Comparison of ENCODE assay signal across 9 mouse cellular contexts in genomic region chr5:37027701-37028100, GRCm38 (mm10). TPM values are rescaled to one million over a fixed set of nuclear protein-coding genes. Genes with fewer than 3 reads are reported as not detected.
DNase-seq lines count a peak whose midpoint lies in the region; ATAC-seq and TF ChIP-seq lines count a peak whose summit lies in the region.
"Had no signal": no experiment of that assay in that cellular context is flagged by ENCODE, and none has a peak within 500 bp of the region (broad histone marks: within the 10 kb centered on the region; RNA-seq: fewer than 3 reads in every experiment).

No protein-coding gene starts in this region.

- TF ChIP-seq CTCF in CH12.LX (conservative IDR thresholded peaks at IDR 0.05 in 1 of 2, IDR thresholded peaks at IDR 0.05 in 1 of 2; ENCODE audit: low read depth in 2 of 2, low read length in 2 of 2): no peak

- H3K4me1 ChIP-seq in heart, embryonic 11.5 days (ENCODE audit: control insufficient read depth, insufficient read depth, low read length): peaks cover 6% of the 10 kb centered on the region
- H3K4me1 ChIP-seq in CH12.LX (ENCODE audit: control insufficient read depth in 1 of 2, insufficient read depth in 2 of 2): no peaks in the 10 kb centered on the region
- peaks cover 22% of the 10 kb centered on the region for H3K4me1 ChIP-seq in forebrain, embryonic 16.5 days (replicated peaks; ENCODE audit: control insufficient read depth, insufficient read depth, low read length)
- peaks cover 7% of the 10 kb centered on the region for H3K4me1 ChIP-seq in liver, embryonic 15.5 days (replicated peaks)

- peak overlapping the region; percentile 99 for H3K4me2 ChIP-seq in heart, embryonic 11.5 days
- peak overlapping the region; percentile 19; the same call in 1 of the 2 replicates for H3K4me2 ChIP-seq in CH12.LX (ENCODE audit: insufficient read depth, low read depth, poor library complexity, severe bottlenecking)
- H3K4me2 ChIP-seq in forebrain, embryonic 16.5 days (ENCODE audit: low read length): peak overlapping the region; percentile 72
- H3K4me2 ChIP-seq in liver, embryonic 15.5 days: peak overlapping the region; percentile 68

- H3K36me3 ChIP-seq in heart, embryonic 11.5 days (ENCODE audit: control insufficient read depth, insufficient read depth, low read length): no peaks in the 10 kb centered on the region
- H3K36me3 ChIP-seq in CH12.LX (replicated peaks in 1 of 2; ENCODE audit: control insufficient read depth in 1 of 2, insufficient read depth in 1 of 2, low read length in 1 of 2): no peaks in the 10 kb centered on the region
- H3K36me3 ChIP-seq in forebrain, embryonic 16.5 days (ENCODE audit: control insufficient read depth, insufficient read depth): no peaks in the 10 kb centered on the region
- no peaks in the 10 kb centered on the region for H3K36me3 ChIP-seq in liver, embryonic 15.5 days (replicated peaks)

- H3K79me2 ChIP-seq in CH12.LX (replicated peaks; ENCODE audit: control insufficient read depth, extremely low read depth, insufficient read depth, poor library complexity, severe bottlenecking): no peaks in the 10 kb centered on the region

- H3K9ac ChIP-seq in heart, embryonic 11.5 days (ENCODE audit: low read depth, low read length): no peak overlapping the region
- H3K9ac ChIP-seq in CH12.LX (ENCODE audit: insufficient read depth, low read depth): no peak overlapping the region
- peak overlapping the region; percentile 71 for H3K9ac ChIP-seq in forebrain, embryonic 16.5 days (replicated peaks; ENCODE audit: low read depth, low read length)
- no peak overlapping the region for H3K9ac ChIP-seq in liver, embryonic 15.5 days

- no peaks in the 10 kb centered on the region for H3K9me3 ChIP-seq in heart, embryonic 11.5 days (replicated peaks; ENCODE audit: control insufficient read depth, low read length)
- H3K9me3 ChIP-seq in CH12.LX (replicated peaks; ENCODE audit: low read length): peaks cover 6% of the 10 kb centered on the region
- H3K9me3 ChIP-seq in forebrain, embryonic 16.5 days (ENCODE audit: control insufficient read depth, low read length): no peaks in the 10 kb centered on the region
- H3K9me3 ChIP-seq in liver, embryonic 15.5 days (replicated peaks): no peaks in the 10 kb centered on the region

- 13% methylated on average over 13 of the region's 13 CpGs for WGBS in heart, embryonic 11.5 days (ENCODE audit: insufficient replicate concordance)
- WGBS in forebrain, embryonic 16.5 days: 14% methylated on average over 13 of the region's 13 CpGs
- 12% methylated on average over 13 of the region's 13 CpGs for WGBS in liver, embryonic 15.5 days (ENCODE audit: insufficient replicate concordance)

- in situ Hi-C loops in CH12.LX (cut with MboI; ENCODE audit: low pct_ligation_motif_present, low pct_unique_long_range_greater_than_20kb, low sequenced_read_pairs): no loop called here

- DNase-seq in heart, postnatal 10 days: no peak
- no peak for DNase-seq in CH12.LX (ENCODE audit: extremely low read depth)
- DNase-seq in gastrocnemius, postnatal 25 days: no peak
- DNase-seq in layer of hippocampus, postnatal 36 days: no peak
- no peak for DNase-seq in yolk sac, embryonic 10.5 days (ENCODE audit: low spot score)

- dilution Hi-C loops in CH12.LX (cut with MboI; ENCODE audit: extremely low pct_ligation_motif_present, extremely low pct_unique_long_range_greater_than_20kb, low sequenced_read_pairs): no loop called here

- peak overlapping the region; percentile 62 for H3K4me3 ChIP-seq in heart, embryonic 11.5 days (ENCODE audit: low read depth, low read length)
- H3K4me3 ChIP-seq in CH12.LX (replicated peaks in 1 of 3; ENCODE audit: low read depth in 2 of 3, low read length in 2 of 3, poor library complexity in 1 of 3): peak overlapping the region in 1 of 3 experiments; percentile 38
- peak overlapping the region; percentile 69 for H3K4me3 ChIP-seq in forebrain, embryonic 16.5 days (replicated peaks; ENCODE audit: low read length)
- H3K4me3 ChIP-seq in liver, embryonic 15.5 days (replicated peaks): peak overlapping the region; percentile 45

- TF ChIP-seq EP300 in CH12.LX (IDR thresholded peaks at IDR 0.05; ENCODE audit: low read length): no peak

- intact Hi-C loops in heart, postnatal 10 days (cut with DNase I): no loop called here

- H3K27me3 ChIP-seq in heart, embryonic 11.5 days (ENCODE audit: control insufficient read depth, insufficient read depth, low read length): peaks cover 70% of the 10 kb centered on the region
- H3K27me3 ChIP-seq in CH12.LX (replicated peaks): peaks cover 71% of the 10 kb centered on the region
- H3K27me3 ChIP-seq in forebrain, embryonic 16.5 days (replicated peaks; ENCODE audit: control insufficient read depth, insufficient read depth, low read length): peaks cover 8% of the 10 kb centered on the region; the same call in 1 of the 2 replicates
- peaks cover 74% of the 10 kb centered on the region for H3K27me3 ChIP-seq in liver, embryonic 15.5 days

- no peak overlapping the region for H3K27ac ChIP-seq in heart, embryonic 11.5 days (ENCODE audit: low read depth, low read length)
- no peak overlapping the region for H3K27ac ChIP-seq in CH12.LX (ENCODE audit: insufficient read depth, low read depth)
- H3K27ac ChIP-seq in forebrain, embryonic 16.5 days (ENCODE audit: low read length): no peak overlapping the region
- no peak overlapping the region for H3K27ac ChIP-seq in liver, embryonic 15.5 days (replicated peaks)

- no peak for TF ChIP-seq RAD21 in CH12.LX (IDR thresholded peaks at IDR 0.05; ENCODE audit: low read depth, low read length)

- no peak for ATAC-seq in heart, embryonic 11.5 days (replicated peaks; ENCODE audit: insufficient number of reproducible peaks, low FRiP score, low TSS enrichment)
- ATAC-seq in forebrain, embryonic 16.5 days: peak; percentile 4; the same call in 1 of the 2 replicates
- no peak for ATAC-seq in liver, embryonic 15.5 days (ENCODE audit: insufficient read depth)

- no peak for TF ChIP-seq POLR2A in CH12.LX (IDR thresholded peaks at IDR 0.05; ENCODE audit: low read depth, low read length)

TF ChIP-seq in CH12.LX, 34 proteins besides CTCF, POLR2A, EP300 and RAD21:
- TF ChIP-seq MXI1 (IDR thresholded peaks at IDR 0.05; ENCODE audit: low read depth, low read length) (no peak), ZKSCAN1 (IDR thresholded peaks at IDR 0.05; ENCODE audit: borderline replicate concordance, low read depth, low read length) (no peak), MAX (IDR thresholded peaks at IDR 0.05; ENCODE audit: low read length) (no peak), ELF1 (IDR thresholded peaks at IDR 0.05; ENCODE audit: low read depth, low read length) (no peak), ZNF384 (IDR thresholded peaks at IDR 0.05; ENCODE audit: low read depth, low read length) (no peak), NRF1 (IDR thresholded peaks at IDR 0.05; ENCODE audit: low read depth, low read length) (no peak), JUN (IDR thresholded peaks at IDR 0.05; ENCODE audit: insufficient read depth, low read depth, low read length) (no peak), MEF2A (IDR thresholded peaks at IDR 0.05; ENCODE audit: borderline replicate concordance, low read depth, low read length) (no peak), SMC3 (IDR thresholded peaks at IDR 0.05; ENCODE audit: low read depth, low read length) (no peak), GABPA (IDR thresholded peaks at IDR 0.05; ENCODE audit: insufficient replicate concordance, low read depth, low read length) (no peak), ZMIZ1 (IDR thresholded peaks at IDR 0.05; ENCODE audit: low read depth, low read length) (no peak), CHD2 (IDR thresholded peaks at IDR 0.05; ENCODE audit: low read length) (no peak), ETS1 (conservative IDR thresholded peaks at IDR 0.05; ENCODE audit: low read depth, low read length) (no peak), USF2 (conservative IDR thresholded peaks at IDR 0.05; ENCODE audit: low read depth, low read length) (no peak), MAFK (IDR thresholded peaks at IDR 0.05; ENCODE audit: insufficient replicate concordance, low read length) (no peak), SIN3A (IDR thresholded peaks at IDR 0.05; ENCODE audit: low read length) (no peak), MAZ (IDR thresholded peaks at IDR 0.05; ENCODE audit: low read depth, low read length) (no peak)

RNA-seq across cellular contexts. Expression of gene Wfs1, which starts 38.7 kb away (rescaled TPM):
- 23.8 and 28.5 TPM in 2 replicates for polyA plus RNA-seq in heart, embryonic 11.5 days (2014; fragmentation: Nextera tagmentation; extraction: Ambion mirVana)
- total RNA-seq in heart, postnatal 10 days (2021): 10 to 100 TPM; 30.4 to 37.7 TPM
- total RNA-seq in CH12.LX (2012; rRNA removed) (2.3 and 2.5 TPM in 2 replicates), CH12.LX (2014; rRNA removed) (0.43 and 0.56 TPM in 2 replicates)
- 1.4 and 1.8 TPM in 2 replicates for polyA plus RNA-seq in CH12.LX (2012; ENCODE audit: insufficient read length, low read depth)
- 8.5 and 10.7 TPM in 2 replicates for polyA plus RNA-seq in forebrain, embryonic 16.5 days (2015; fragmentation: Nextera tagmentation; extraction: Ambion mirVana)
- polyA plus RNA-seq in liver, embryonic 15.5 days (2015; fragmentation: Nextera tagmentation; extraction: Ambion mirVana): 1.6 TPM in 2 replicates
- 10 to 100 TPM; 61.1 to 73.3 TPM for total RNA-seq in gastrocnemius, postnatal 25 days (2021)
- 100 to 1,000 TPM; 157 to 178 TPM for total RNA-seq in layer of hippocampus, postnatal 36 days (2021)

RNA-seq across cellular contexts. Expression of gene Gm1043, which starts 57.5 kb away (rescaled TPM):
- not detected in 2 replicates for polyA plus RNA-seq in heart, embryonic 11.5 days (2014; fragmentation: Nextera tagmentation; extraction: Ambion mirVana)
- not detected for total RNA-seq in heart, postnatal 10 days (2021)
- total RNA-seq in CH12.LX (2012; rRNA removed) (not detected in 2 replicates), CH12.LX (2014; rRNA removed) (not detected in 2 replicates)
- not detected in 2 replicates for polyA plus RNA-seq in CH12.LX (2012; ENCODE audit: insufficient read length, low read depth)
- polyA plus RNA-seq in forebrain, embryonic 16.5 days (2015; fragmentation: Nextera tagmentation; extraction: Ambion mirVana): 2.6 and 4.3 TPM in 2 replicates
- polyA plus RNA-seq in liver, embryonic 15.5 days (2015; fragmentation: Nextera tagmentation; extraction: Ambion mirVana): not detected in 2 replicates
- total RNA-seq in gastrocnemius, postnatal 25 days (2021): not detected
- 10 to 100 TPM; 28.7 to 32.6 TPM for total RNA-seq in layer of hippocampus, postnatal 36 days (2021)
- polyA plus RNA-seq: C2C12 had no signal

Comparison
In these comparisons a context has a peak if more than half of its experiments do, and no peak if none do; other contexts are left out.
1. H3K4me2 ChIP-seq: peak in every context shown above with its lines; median percentile 99 in heart, embryonic 11.5 days; 72 in forebrain, embryonic 16.5 days; 68 in liver, embryonic 15.5 days; 19 in CH12.LX.
2. RNA of gene Wfs1, which starts 38.7 kb away (total RNA-seq): 157 to 178 TPM in layer of hippocampus, postnatal 36 days, 61.1 to 73.3 TPM in gastrocnemius, postnatal 25 days and 30.4 to 37.7 TPM in heart, postnatal 10 days; 0.43 to 2.5 TPM in CH12.LX; every median in the first group is over 4 times any median in the second.
3. RNA of gene Gm1043, which starts 57.5 kb away (total RNA-seq): 28.7 to 32.6 TPM in layer of hippocampus, postnatal 36 days; not detected in heart, postnatal 10 days, not detected in CH12.LX and not detected in gastrocnemius, postnatal 25 days; every median in the first group is over 10 times any median in the second.